Mouse (Mus musculus) hindbrain, embryonic 11.5 days (tissue): ENCODE data around the gene Zpbp. TPM values are rescaled to one million over a fixed set of nuclear protein-coding genes. Genes with fewer than 3 reads are reported as not detected.

Experiments
- ATAC-seq: fragments of 200-750 bp; cut with Nextera tagmentation; 2 replicates; pipeline ENCODE4 v1.8.0; 2017; ENCODE audit warnings: mild to moderate bottlenecking, moderate TSS enrichment, moderate library complexity; ENCODE audit not compliant: low FRiP score
- DNase-seq: peaks from one replicate; pipeline ENCODE4 v3.0.0-alpha.2; 2015; ENCODE audit warnings: low spot score
- H3K27ac ChIP-seq: fragments of 300-500 bp; sonication (generic); 2 replicates; pipeline ENCODE4 v1.5.1; 2014; ENCODE audit warnings: mild to moderate bottlenecking, low read depth, low read length
- H3K27me3 ChIP-seq: fragments of 300-500 bp; sonication (generic); 2 replicates; pipeline ENCODE4 v1.6.1; 2014; ENCODE audit warnings: mild to moderate bottlenecking, low read length, moderate library complexity, mixed read lengths; ENCODE audit not compliant: control insufficient read depth, insufficient read depth
- H3K36me3 ChIP-seq: fragments of 300-500 bp; sonication (generic); 2 replicates; pipeline ENCODE4 v1.6.1; 2014; ENCODE audit warnings: mild to moderate bottlenecking, low read length, moderate library complexity, mixed read lengths; ENCODE audit not compliant: control insufficient read depth, insufficient read depth
- H3K4me1 ChIP-seq: fragments of 300-500 bp; sonication (generic); replicated peaks from 2 replicates; pipeline ENCODE4 v1.6.1; 2014; ENCODE audit warnings: low read length, mixed read lengths; ENCODE audit not compliant: control insufficient read depth, insufficient read depth
- H3K4me2 ChIP-seq: fragments of 300-500 bp; sonication (generic); replicated peaks from 2 replicates; pipeline ENCODE4 v1.6.1; 2014; ENCODE audit warnings: mild to moderate bottlenecking, low read depth, low read length
- H3K4me3 ChIP-seq: fragments of 300-500 bp; sonication (generic); 2 replicates; pipeline ENCODE4 v1.5.1; 2014; ENCODE audit warnings: low read depth, low read length
- H3K9ac ChIP-seq: fragments of 300-500 bp; sonication (generic); 2 replicates; pipeline ENCODE4 v1.6.1; 2014; ENCODE audit warnings: low read depth, low read length
- H3K9me3 ChIP-seq: fragments of 300-500 bp; sonication (generic); 2 replicates; pipeline ENCODE4 v1.6.1; 2016; ENCODE audit warnings: low read length; ENCODE audit not compliant: control insufficient read depth
- WGBS: fragments of 180-500 bp; shearing (Covaris S2); extraction: QIAGEN DNeasy Blood & Tissue Kit; methylation state at CpG from one replicate; pipeline ENCODE4 v1.1.7; 2014; 5-methylcytosine and 5-hydroxymethylcytosine counted together
- polyA plus RNA-seq: library from polyadenylated mRNA; unstranded; fragments of >200 nt; fragmentation: Nextera tagmentation; extraction: Ambion mirVana; gene quantifications from 2 replicates; pipeline ENCODE4 v1.2.1, GENCODE M21; 2014

Zpbp gene
- polyA plus RNA-seq, 1 experiment from 2014 or later = 0.73 TPM

DNA sequence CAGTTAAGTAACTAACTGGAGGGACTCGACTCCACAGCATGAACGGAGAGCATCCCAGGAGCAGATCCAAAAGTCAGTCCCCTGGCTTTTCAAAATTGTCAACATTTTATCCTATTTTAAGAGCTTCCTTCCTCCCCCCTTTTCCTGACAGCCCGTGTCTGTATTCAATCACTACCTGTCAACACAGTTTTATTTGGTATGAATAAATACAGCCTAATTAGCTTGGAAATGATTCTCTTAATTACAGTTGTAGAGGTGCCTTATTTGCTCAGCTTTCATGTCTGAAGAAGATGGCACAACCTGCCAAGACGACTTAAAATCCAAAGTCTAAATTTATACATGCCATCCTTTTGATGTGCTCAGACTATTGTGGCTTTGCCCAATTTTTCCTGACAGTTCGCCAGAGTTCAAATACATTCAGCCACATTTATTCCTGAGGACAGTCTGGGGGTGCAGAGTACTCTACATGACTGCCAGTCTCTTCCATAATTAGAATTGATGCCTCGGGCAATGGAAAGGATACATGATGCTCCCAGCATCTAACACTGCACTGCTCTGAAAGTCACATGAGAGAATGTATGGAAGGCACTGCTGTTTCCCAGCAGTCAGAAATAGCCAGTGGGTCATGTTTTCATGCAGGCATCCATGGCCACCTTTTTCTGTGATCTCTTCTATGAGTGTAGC, 219.4 kb downstream of the Zpbp start:
- Histone ChIP-seq H3K4me3 (no peak overlapping the region), H3K36me3 (no peaks in the 10 kb centered on the region), H3K9me3 (no peaks in the 10 kb centered on the region), H3K27ac (no peak overlapping the region), H3K9ac (no peak overlapping the region), H3K4me2 (no peak overlapping the region), H3K27me3 (no peaks in the 10 kb centered on the region), H3K4me1 (no peaks in the 10 kb centered on the region)
- WGBS = 80% methylated on average over 6 of the region's 6 CpGs
- DNase-seq = no peak
- no peak for ATAC-seq

DNA sequence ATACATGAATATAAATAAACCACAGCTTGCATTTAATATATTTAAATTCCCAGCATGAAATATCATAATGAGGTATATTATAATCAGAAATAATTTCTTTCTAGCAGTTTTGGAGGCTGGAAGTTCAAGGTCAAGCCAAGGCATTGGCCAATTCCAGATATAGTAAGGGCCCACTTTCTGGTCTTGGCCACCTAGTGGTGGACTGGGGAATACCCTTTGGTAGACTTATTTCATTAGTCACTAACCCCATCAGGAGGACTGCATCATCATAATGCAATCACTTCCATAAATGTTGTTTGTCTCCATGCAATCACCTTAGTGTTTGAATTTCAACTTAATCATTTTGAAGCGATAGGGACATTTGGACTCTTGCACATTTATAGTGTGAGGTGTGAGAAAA, 222.9 kb downstream of the Zpbp start:
- H3K4me2 ChIP-seq = no peak overlapping the region
- ATAC-seq (peak; percentile 70; the same call in 1 of the 2 replicates), DNase-seq (peak; percentile 15)
- H3K27ac ChIP-seq = no peak overlapping the region
- no peaks in the 10 kb centered on the region for H3K4me1 ChIP-seq
- 80% methylated on average over 1 of the region's 1 CpGs for WGBS
- H3K36me3 ChIP-seq = no peaks in the 10 kb centered on the region
- no peaks in the 10 kb centered on the region for H3K9me3 ChIP-seq
- H3K27me3 ChIP-seq = no peaks in the 10 kb centered on the region
- H3K9ac ChIP-seq = no peak overlapping the region
- no peak overlapping the region for H3K4me3 ChIP-seq

Other genes starting within 250 kb of the Zpbp start
- 1.6 and 1.7 TPM in 2 replicates for gene Spata48, start 314 bp downstream of the Zpbp start, polyA plus RNA-seq
- gene 4930512M02Rik, start 165.4 kb upstream of the Zpbp start, polyA plus RNA-seq = not detected in 2 replicates
- 2.3 and 3.5 TPM in 2 replicates for gene Ikzf1, start 222.6 kb upstream of the Zpbp start, polyA plus RNA-seq